Mouse (Mus musculus) liver, postnatal 0 days (tissue): ENCODE data around the gene Tnfaip8l1. TPM values are rescaled to one million over a fixed set of nuclear protein-coding genes. Genes with fewer than 3 reads are reported as not detected.

Experiments used
- ATAC-seq: fragments of 200-750 bp; cut with Nextera tagmentation; 2 replicates; pipeline ENCODE4 v1.8.0; 2017; ENCODE audit warnings: mild to moderate bottlenecking, moderate library complexity
- DNase-seq: peaks from one replicate; pipeline ENCODE4 v3.0.0-alpha.2; 2016
- H3K27ac ChIP-seq: fragments of 300-500 bp; sonication (generic); 2 replicates; pipeline ENCODE4 v1.5.1; 2014; ENCODE audit warnings: antibody characterized with exemption, moderate library complexity, mild to moderate bottlenecking, low read depth
- H3K27me3 ChIP-seq: fragments of 300-500 bp; sonication (generic); 2 replicates; pipeline ENCODE4 v1.6.1; 2014; ENCODE audit warnings: low read length, control low read depth, mixed read lengths; ENCODE audit not compliant: insufficient read depth
- H3K36me3 ChIP-seq: fragments of 300-500 bp; sonication (generic); replicated peaks from 2 replicates; pipeline ENCODE4 v1.6.1; 2014; ENCODE audit warnings: mild to moderate bottlenecking, control low read depth, low read length, moderate library complexity, mixed read lengths; ENCODE audit not compliant: insufficient read depth
- H3K4me1 ChIP-seq: fragments of 300-500 bp; sonication (generic); 2 replicates; pipeline ENCODE4 v1.6.1; 2014; ENCODE audit warnings: antibody characterized with exemption, mild to moderate bottlenecking, control low read depth; ENCODE audit not compliant: insufficient read depth
- H3K4me2 ChIP-seq: fragments of 300-500 bp; sonication (generic); 2 replicates; pipeline ENCODE4 v1.6.1; 2014; ENCODE audit warnings: low read depth, mild to moderate bottlenecking, low read length, moderate library complexity, mixed read lengths
- H3K4me3 ChIP-seq: fragments of 300-500 bp; sonication (generic); 2 replicates; pipeline ENCODE4 v1.5.1; 2014; ENCODE audit warnings: low read depth, low read length
- H3K9ac ChIP-seq: fragments of 300-500 bp; sonication (generic); replicated peaks from 2 replicates; pipeline ENCODE4 v1.6.1; 2014; ENCODE audit warnings: mild to moderate bottlenecking, moderate library complexity
- H3K9me3 ChIP-seq: fragments of 300-500 bp; sonication (generic); 2 replicates; pipeline ENCODE4 v1.6.1; 2016; ENCODE audit warnings: mild to moderate bottlenecking, control low read depth, low read length, mixed read lengths
- CTCF ChIP-seq: sonication (generic); IDR thresholded peaks from 2 replicates; pipeline ENCODE4 v1.5.1; 2016; ENCODE audit warnings: antibody characterized with exemption, low read depth
- EP300 ChIP-seq: IDR thresholded peaks from 2 replicates; pipeline ENCODE4 v1.6.1; 2016; ENCODE audit warnings: antibody characterized with exemption, low read depth, mild to moderate bottlenecking
- WGBS: fragments of 180-500 bp; shearing (Covaris S2); extraction: QIAGEN DNeasy Blood & Tissue Kit; methylation state at CpG from one replicate; pipeline ENCODE4 v1.1.7; 2014; ENCODE audit not compliant: insufficient replicate concordance; 5-methylcytosine and 5-hydroxymethylcytosine counted together
- polyA plus RNA-seq: library from polyadenylated mRNA; unstranded; fragments of >200 nt; fragmentation: Nextera tagmentation; extraction: Ambion mirVana; gene quantifications from 2 replicates; pipeline ENCODE4 v1.2.1, GENCODE M21; 2015

Tnfaip8l1 gene
- polyA plus RNA-seq: 2.8 and 3.3 TPM in 2 replicates

- Histone ChIP-seq H3K9me3 (no peaks in the 10 kb centered on the region), H3K4me3 (peak within 1 kb of the TSS; percentile 48), H3K36me3 (no peaks in the 10 kb centered on the region), H3K4me2 (peak within 1 kb of the TSS; percentile 73), H3K9ac (peak within 1 kb of the TSS; percentile 45), H3K27ac (peak within 1 kb of the TSS; percentile 49; the same call in 1 of the 2 replicates), H3K4me1 (peaks cover 16% of the 10 kb centered on the region), H3K27me3 (no peaks in the 10 kb centered on the region)
- DNase-seq: peak; percentile 94
- ATAC-seq: peak; percentile 97
- WGBS: 2% methylated on average over 30 of the region's 30 CpGs
- TF ChIP-seq EP300 (no peak), CTCF (no peak)
Measured at GRCm38 (mm10) chr17:56162231-56162774, at the start of gene Tnfaip8l1. Gene Tnfaip8l1 (plus strand): TSS chr17:56162477.

GRCm38 (mm10) chr17:56112743-56113142, 49.5 kb upstream of the Tnfaip8l1 start:
- DNase-seq (no peak), ATAC-seq (no peak)
- no peak overlapping the region for H3K9ac ChIP-seq
- H3K36me3 ChIP-seq: peaks cover 2% of the 10 kb centered on the region; the same call in 1 of the 2 replicates
- no peaks in the 10 kb centered on the region for H3K27me3 ChIP-seq
- TF ChIP-seq CTCF: no peak
- no peak for TF ChIP-seq EP300
- WGBS: 81% methylated on average over 3 of the region's 3 CpGs
- no peak overlapping the region for H3K27ac ChIP-seq
- H3K4me1 ChIP-seq: peaks cover 26% of the 10 kb centered on the region
- no peaks in the 10 kb centered on the region for H3K9me3 ChIP-seq
- H3K4me2 ChIP-seq: no peak overlapping the region
- no peak overlapping the region for H3K4me3 ChIP-seq

- TF ChIP-seq EP300 (no peak), CTCF (no peak)
- peak overlapping the region; percentile 89 for H3K27ac ChIP-seq
- no peaks in the 10 kb centered on the region for H3K9me3 ChIP-seq
- peaks cover 9% of the 10 kb centered on the region; the same call in 1 of the 2 replicates for H3K27me3 ChIP-seq
- H3K4me2 ChIP-seq: peak overlapping the region; percentile 68
- peak overlapping the region; percentile 55 for H3K9ac ChIP-seq
- 56% methylated on average over 10 of the region's 10 CpGs for WGBS
- H3K4me3 ChIP-seq: peak overlapping the region; percentile 34
- ATAC-seq: peak; percentile 8; the same call in 1 of the 2 replicates
- H3K36me3 ChIP-seq: no peaks in the 10 kb centered on the region; the same call in 1 of the 2 replicates
- DNase-seq: peak; percentile 50
- peaks cover 26% of the 10 kb centered on the region for H3K4me1 ChIP-seq
Measured at GRCm38 (mm10) chr17:56116193-56116592, 46.1 kb upstream of the Tnfaip8l1 start.

GRCm38 (mm10) chr17:56117251-56117710, 45.0 kb upstream of the Tnfaip8l1 start, which contains the start of gene Plin5:
Gene Plin5 (minus strand): TSS chr17:56117596.
- DNase-seq (peak; percentile 87), ATAC-seq (peak; percentile 87)
- TF ChIP-seq CTCF (no peak), EP300 (peak; percentile 79)
- peaks cover 9% of the 10 kb centered on the region; the same call in 1 of the 2 replicates for H3K27me3 ChIP-seq
- no peaks in the 10 kb centered on the region; the same call in 1 of the 2 replicates for H3K36me3 ChIP-seq
- H3K9me3 ChIP-seq: no peaks in the 10 kb centered on the region
- H3K4me2 ChIP-seq: peak within 1 kb of the TSS; percentile 68
- H3K4me1 ChIP-seq: peaks cover 23% of the 10 kb centered on the region
- H3K4me3 ChIP-seq: peak within 1 kb of the TSS; percentile 34
- peak within 1 kb of the TSS; percentile 55 for H3K9ac ChIP-seq
- peak within 1 kb of the TSS; percentile 89 for H3K27ac ChIP-seq
- 2% methylated on average over 27 of the region's 27 CpGs for WGBS

- peaks cover 18% of the 10 kb centered on the region for H3K4me1 ChIP-seq
- peaks cover 9% of the 10 kb centered on the region; the same call in 1 of the 2 replicates for H3K27me3 ChIP-seq
- H3K4me3 ChIP-seq: peak overlapping the region; percentile 54
- peak overlapping the region; percentile 69 for H3K4me2 ChIP-seq
- H3K9ac ChIP-seq: peak overlapping the region; percentile 67; the same call in 1 of the 2 replicates
- H3K9me3 ChIP-seq: no peaks in the 10 kb centered on the region
- H3K36me3 ChIP-seq: no peaks in the 10 kb centered on the region
- WGBS: 34% methylated on average over 12 of the region's 12 CpGs
- DNase-seq (no peak), ATAC-seq (no peak)
- H3K27ac ChIP-seq: peak overlapping the region; percentile 81
- TF ChIP-seq CTCF (no peak), EP300 (no peak)
Measured at GRCm38 (mm10) chr17:56119431-56119830, 42.8 kb upstream of the Tnfaip8l1 start.
